Mouse (Mus musculus) thymus, postnatal 10 days (tissue): ENCODE results near the gene Tmem171.

Experiments
- DNase-seq, 2 experiments: peaks; one replicate each; pipeline ENCODE4 v3.0.0; 2021; ENCODE audit warnings: low spot score in 2 of 2

Gene Tmem171

GRCm38 (mm10) chr13:98647775-98648568 lies 46.7 kb downstream of the Tmem171 start:
- DNase-seq: no peak

- DNase-seq: no peak
These were observed 56.0 kb downstream of the Tmem171 start for GRCm38 (mm10) chr13:98638507-98639166.

- no peak for DNase-seq
These were observed 57.5 kb downstream of the Tmem171 start, which contains the start of gene Tmem174 for GRCm38 (mm10) chr13:98637145-98637544. Gene Tmem174, minus strand, starts transcription at chr13:98637410.

- no peak for DNase-seq
These were observed 58.1 kb downstream of the Tmem171 start for GRCm38 (mm10) chr13:98636571-98636970.
